In genomic region chr13:115219701-115220100, GRCm38 (mm10) we compare ENCODE assay signal across 21 mouse cellular contexts.
DNase-seq lines count a peak whose midpoint lies in the region; ATAC-seq and TF ChIP-seq lines count a peak whose summit lies in the region.
"Had no signal": no experiment of that assay in that cellular context is flagged by ENCODE, and none has a peak within 500 bp of the region (broad histone marks: within the 10 kb centered on the region; RNA-seq: fewer than 3 reads in every experiment).

No protein-coding gene starts in this region.

- H3K9me3 ChIP-seq in heart, postnatal 0 days (replicated peaks; ENCODE audit: control insufficient read depth, low read length) = no peaks in the 10 kb centered on the region
- H3K9me3 ChIP-seq: embryonic facial prominence, embryonic 15.5 days; heart, embryonic 10.5 days; hindbrain, embryonic 10.5 days; megakaryocyte, embryonic 14.5 days; neural tube, embryonic 12.5 days had no signal

- no peak overlapping the region for H3K4me2 ChIP-seq in heart, postnatal 0 days (ENCODE audit: low read depth, low read length)
- H3K4me2 ChIP-seq: embryonic facial prominence, embryonic 15.5 days; neural tube, embryonic 12.5 days had no signal

- no peak overlapping the region for H3K27ac ChIP-seq in heart, postnatal 0 days (ENCODE audit: low read depth)
- H3K27ac ChIP-seq in left cerebral cortex, adult 2 months = no peak overlapping the region
- no peak overlapping the region for H3K27ac ChIP-seq in cerebellum, adult 2 months (ENCODE audit: insufficient read depth, low read length)
- H3K27ac ChIP-seq: embryonic facial prominence, embryonic 15.5 days; heart, embryonic 10.5 days; hindbrain, embryonic 10.5 days; neural tube, embryonic 12.5 days had no signal

- H3K36me3 ChIP-seq in heart, postnatal 0 days (replicated peaks; ENCODE audit: control insufficient read depth, insufficient read depth, low read length) = no peaks in the 10 kb centered on the region
- H3K36me3 ChIP-seq: embryonic facial prominence, embryonic 15.5 days; heart, embryonic 10.5 days; hindbrain, embryonic 10.5 days; neural tube, embryonic 12.5 days had no signal

- 14% methylated on average over 2 of the region's 2 CpGs for WGBS in heart, postnatal 0 days
- WGBS in cerebellum, adult 2 months = 86% methylated on average over 2 of the region's 2 CpGs

- no peak for ATAC-seq in heart, postnatal 0 days (ENCODE audit: insufficient read depth, low read depth)
- ATAC-seq: forebrain, postnatal 0 days had no signal

- intact Hi-C loops in heart, postnatal 36 days (cut with DNase I) = loop anchor here (2.0 to 5.0 kb wide), 3 partner anchors 62 to 233 kb away; partner anchors contain the start of genes Gm49395 and Itga1
- intact Hi-C loops in left cerebral cortex, adult 2 months (cut with DNase I) = loop anchor here (5.0 kb wide), 1 partner anchor 237 kb away; no protein-coding TSS in a partner anchor
- intact Hi-C loops in left cerebral cortex, postnatal 25 days (cut with DNase I) = no loop called here

- TF ChIP-seq CTCF in heart, postnatal 0 days (IDR thresholded peaks at IDR 0.05; ENCODE audit: low read depth) = peak; percentile 36
- peak; percentile 19; the same call in 1 of the 2 replicates for TF ChIP-seq CTCF in left cerebral cortex, adult 2 months (IDR thresholded peaks at IDR 0.05)
- no peak for TF ChIP-seq CTCF in cerebellum, adult 2 months (IDR thresholded peaks at IDR 0.05; ENCODE audit: borderline replicate concordance, insufficient read depth, low read depth, low read length)

- TF ChIP-seq EP300 in heart, postnatal 0 days (IDR thresholded peaks at IDR 0.05; ENCODE audit: low read depth) = no peak

- H3K27me3 ChIP-seq in heart, postnatal 0 days (ENCODE audit: control insufficient read depth, insufficient read depth, low read length) = no peaks in the 10 kb centered on the region
- H3K27me3 ChIP-seq in cerebellum, adult 2 months (ENCODE audit: control insufficient read depth, insufficient read depth, low read length) = no peaks in the 10 kb centered on the region
- H3K27me3 ChIP-seq: embryonic facial prominence, embryonic 15.5 days; megakaryocyte, embryonic 14.5 days; neural tube, embryonic 12.5 days had no signal

- DNase-seq in heart, postnatal 0 days (ENCODE audit: low spot score) = peak; percentile 48
- DNase-seq in heart, postnatal 36 days = no peak
- DNase-seq in left cerebral cortex, adult 2 months (ENCODE audit: extremely low spot score in 1 of 2, low spot score in 2 of 2) = no peak
- no peak for DNase-seq in left cerebral cortex, postnatal 25 days (ENCODE audit: low spot score in 2 of 2)
- DNase-seq in 3T3-L1 (ENCODE audit: low read depth, low spot score) (peak; percentile 7), MN1 (ENCODE audit: low spot score) (peak; percentile 17)
- no peak for DNase-seq in cerebellum, adult 2 months
- DNase-seq in urinary bladder, adult 18-20 months (ENCODE audit: low spot score in 2 of 2) = no peak
- DNase-seq: adrenal gland, postnatal 25 days; cerebellum, adult 9-10 months; forebrain, postnatal 0 days; kidney, adult 18-20 months; kidney, postnatal 14 days; lung, postnatal 36 days; right cerebral cortex, postnatal 25 days; thymus, postnatal 25 days had no signal

- TF ChIP-seq POLR2A in cerebellum, adult 2 months (IDR thresholded peaks at IDR 0.05; ENCODE audit: borderline replicate concordance, insufficient read depth, low read length) = no peak

- H3K4me1 ChIP-seq in heart, postnatal 0 days (ENCODE audit: control insufficient read depth, insufficient read depth) = peaks cover 4% of the 10 kb centered on the region; the same call in 1 of the 2 replicates
- no peaks in the 10 kb centered on the region for H3K4me1 ChIP-seq in cerebellum, adult 2 months (ENCODE audit: control insufficient read depth, insufficient read depth, low read length)
- H3K4me1 ChIP-seq: embryonic facial prominence, embryonic 15.5 days; hindbrain, embryonic 10.5 days; megakaryocyte, embryonic 14.5 days; neural tube, embryonic 12.5 days had no signal

- no peak overlapping the region for H3K4me3 ChIP-seq in heart, postnatal 0 days (ENCODE audit: low read depth, low read length)
- H3K4me3 ChIP-seq in left cerebral cortex, adult 2 months = no peak overlapping the region
- no peak overlapping the region for H3K4me3 ChIP-seq in cerebellum, adult 2 months (replicated peaks; ENCODE audit: insufficient read depth, low read depth, low read length)
- H3K4me3 ChIP-seq: embryonic facial prominence, embryonic 15.5 days; heart, embryonic 10.5 days; hindbrain, embryonic 10.5 days; megakaryocyte, embryonic 14.5 days; neural tube, embryonic 12.5 days had no signal

- H3K9ac ChIP-seq in heart, postnatal 0 days (replicated peaks; ENCODE audit: low read depth, low read length) = no peak overlapping the region
- H3K9ac ChIP-seq: embryonic facial prominence, embryonic 15.5 days; forebrain, postnatal 0 days; neural tube, embryonic 12.5 days had no signal

Comparison
In these comparisons a context has a peak if more than half of its experiments do, and no peak if none do; other contexts are left out.
1. DNase-seq: peak in heart, postnatal 0 days (single experiment), 3T3-L1 (single experiment) and MN1 (single experiment); none in heart, postnatal 36 days (0 of 2), left cerebral cortex, adult 2 months (0 of 2), left cerebral cortex, postnatal 25 days (0 of 2), cerebellum, adult 2 months (0 of 2) and urinary bladder, adult 18-20 months (0 of 2).